Mouse (Mus musculus) B cell, adult (primary cell): Measurements from ENCODE around the gene Txlng. TPM values are rescaled to one million over a fixed set of nuclear protein-coding genes. Genes with fewer than 3 reads are reported as not detected.

Source experiments
- total RNA-seq: library from RNA; stranded (reverse); gene quantifications from 4 replicates; pipeline ENCODE4 v1.2.4, GENCODE M21; 2023; ENCODE audit not compliant: inconsistent age

Txlng gene
- total RNA-seq: 22.1 to 25.1 TPM (median 24.5 TPM) in 4 replicates

DNA sequence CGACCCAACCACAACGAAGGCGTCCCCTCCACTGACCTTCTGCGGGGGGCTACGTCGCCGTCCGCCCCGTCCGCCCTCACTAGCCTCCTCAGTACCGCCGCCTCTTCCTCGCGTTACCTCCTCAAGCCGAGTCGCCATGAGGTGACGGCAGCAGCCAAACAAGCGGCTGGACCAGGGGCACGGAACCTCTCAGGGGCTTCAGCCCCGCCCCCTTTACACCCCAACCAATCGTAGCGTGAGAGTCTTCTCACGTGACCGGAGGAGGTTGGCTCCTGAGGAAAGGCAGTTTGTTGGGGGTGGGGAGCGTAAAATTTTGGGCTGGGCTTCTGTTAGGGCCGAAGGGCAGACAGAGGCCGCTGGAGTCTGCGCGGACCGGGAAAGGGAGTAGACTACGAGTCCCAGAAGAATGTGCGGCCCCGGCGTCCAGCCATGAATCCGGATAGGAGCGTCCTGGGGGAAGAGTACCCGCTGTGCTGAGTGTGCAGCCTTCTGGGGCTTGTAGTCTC is at the start of gene Txlng:
TSS of gene Txlng (minus strand) at position 252 of the 506 bp plus-strand sequence.

DNA sequence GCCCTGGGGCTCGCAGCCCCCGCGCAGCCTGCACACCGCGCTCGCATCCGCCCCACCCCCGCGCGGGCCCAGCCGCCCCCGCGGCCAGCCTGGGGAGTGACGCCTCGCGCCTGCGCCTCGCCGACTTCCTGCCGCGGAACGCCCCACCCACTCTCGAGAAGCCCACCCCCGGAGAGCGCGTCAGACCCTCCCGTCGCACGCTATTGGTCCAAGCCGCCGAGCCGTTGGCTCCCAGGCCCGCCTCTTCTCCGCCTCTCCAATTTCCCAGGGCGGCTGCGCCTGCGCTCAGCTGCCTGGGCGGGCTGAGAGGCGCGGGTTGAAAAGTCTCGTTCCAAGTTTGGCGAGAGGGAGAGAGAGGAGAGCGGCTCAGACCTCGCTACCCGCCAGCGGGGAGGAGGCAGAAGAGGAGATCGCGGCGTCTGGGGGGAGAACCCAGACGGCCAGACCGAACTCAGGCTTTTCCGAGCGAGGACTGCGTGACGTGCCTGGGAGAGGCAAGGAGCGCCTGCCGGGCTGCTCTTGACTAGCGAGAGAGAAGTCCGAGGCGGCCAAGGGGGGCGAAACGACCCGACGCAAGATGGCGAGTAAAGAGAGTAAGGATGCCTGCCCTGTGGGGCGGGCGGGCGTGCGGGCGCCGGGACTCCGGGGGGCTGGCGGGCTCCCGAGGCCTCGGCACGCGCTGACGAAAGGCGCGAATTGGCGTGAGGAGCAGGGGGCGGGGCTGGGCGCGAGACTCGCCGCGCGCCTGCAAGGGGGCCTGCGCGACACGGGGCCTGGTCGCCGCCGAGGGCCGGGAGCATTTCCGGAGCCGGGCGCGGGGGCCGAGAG is 68.9 kb downstream of the Txlng start, which contains the start of gene Rbbp7:
TSS of gene Rbbp7 (plus strand) at position 288 of the 828 bp plus-strand sequence.

Other genes with a start within 250 kb of the Txlng start
- 0.06 to 0.36 TPM (median 0.11 TPM) in 4 replicates for gene Reps2, start 185.8 kb downstream of the Txlng start, total RNA-seq
- gene Rbbp7, start 69.1 kb downstream of the Txlng start, total RNA-seq: 102 to 105 TPM (median 104 TPM) in 4 replicates
- gene Syap1, start 59.0 kb upstream of the Txlng start, total RNA-seq: 24.9 to 30.7 TPM (median 27.4 TPM) in 4 replicates
- 120 to 141 TPM (median 136 TPM) in 4 replicates for gene Ctps2, start 71.8 kb upstream of the Txlng start, total RNA-seq
- gene S100g, start 135.1 kb upstream of the Txlng start, total RNA-seq: not detected in 4 replicates